Mouse (Mus musculus) kidney, embryonic 15.5 days (tissue): ENCODE data around the gene Hibadh. TPM values are rescaled to one million over a fixed set of nuclear protein-coding genes. Genes with fewer than 3 reads are reported as not detected.
"Not testable (repeated sequence)": the region's sequence is repeated elsewhere in the genome, so short reads cannot be mapped to it uniquely, and the experiment has no call there.

Experiments used
- ATAC-seq: fragments of 200-750 bp; cut with Nextera tagmentation; replicated peaks from 2 replicates; pipeline ENCODE4 v1.8.0; 2017; ENCODE audit warnings: moderate TSS enrichment; ENCODE audit not compliant: low FRiP score
- H3K27ac ChIP-seq: fragments of 300-500 bp; sonication (generic); 2 replicates; pipeline ENCODE4 v1.5.1; 2015; ENCODE audit warnings: mild to moderate bottlenecking, inconsistent platforms
- H3K27me3 ChIP-seq: fragments of 300-500 bp; sonication (generic); 2 replicates; pipeline ENCODE4 v1.6.1; 2015; ENCODE audit warnings: inconsistent platforms
- H3K36me3 ChIP-seq: fragments of 300-500 bp; sonication (generic); 2 replicates; pipeline ENCODE4 v1.6.1; 2015; ENCODE audit warnings: inconsistent platforms
- H3K4me1 ChIP-seq: fragments of 300-500 bp; sonication (generic); 2 replicates; pipeline ENCODE4 v1.6.1; 2015; ENCODE audit warnings: inconsistent platforms
- H3K4me2 ChIP-seq: fragments of 300-500 bp; sonication (generic); 2 replicates; pipeline ENCODE4 v1.6.1; 2015; ENCODE audit warnings: moderate library complexity, mild to moderate bottlenecking, inconsistent platforms
- H3K4me3 ChIP-seq: fragments of 300-500 bp; sonication (generic); replicated peaks from 2 replicates; pipeline ENCODE4 v1.5.1; 2015; ENCODE audit warnings: mild to moderate bottlenecking, inconsistent platforms
- H3K9ac ChIP-seq: fragments of 300-500 bp; sonication (generic); 2 replicates; pipeline ENCODE4 v1.6.1; 2015; ENCODE audit warnings: mild to moderate bottlenecking, inconsistent platforms
- H3K9me3 ChIP-seq: fragments of 300-500 bp; sonication (generic); replicated peaks from 2 replicates; pipeline ENCODE4 v1.6.1; 2016; ENCODE audit warnings: inconsistent platforms
- WGBS: fragments of 180-500 bp; shearing (Covaris S2); methylation state at CpG from one replicate; pipeline ENCODE4 v1.1.7; 2015; ENCODE audit warnings: mixed read lengths; 5-methylcytosine and 5-hydroxymethylcytosine counted together
- polyA plus RNA-seq: library from polyadenylated mRNA; unstranded; fragments of >200 nt; fragmentation: Nextera tagmentation; extraction: Ambion mirVana; gene quantifications from 2 replicates; pipeline ENCODE4 v1.2.1, GENCODE M21; 2015

Gene Hibadh
- polyA plus RNA-seq, 1 experiment from 2014 or later, result 132 TPM

DNA sequence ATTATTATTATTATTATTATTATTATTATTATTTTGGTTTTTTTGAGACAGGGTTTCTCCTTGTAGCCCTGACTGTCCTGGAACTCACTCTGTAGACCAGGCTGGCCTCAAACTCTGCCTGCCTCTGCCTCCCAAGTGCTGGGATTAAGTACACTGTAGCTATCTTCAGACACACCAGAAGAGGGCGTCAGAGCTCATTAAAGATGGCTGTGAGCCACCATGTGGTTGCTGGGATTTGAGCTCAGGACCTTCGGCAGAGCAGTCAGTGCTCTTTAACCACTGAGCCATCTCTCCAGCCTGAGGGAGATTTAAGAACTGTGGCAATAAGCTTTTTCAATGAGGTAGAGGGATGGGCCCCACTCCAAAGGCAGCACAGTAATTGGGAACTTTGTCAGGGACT, 29.7 kb upstream of the Hibadh start:
- H3K36me3 ChIP-seq, result not testable (repeated sequence)

DNA sequence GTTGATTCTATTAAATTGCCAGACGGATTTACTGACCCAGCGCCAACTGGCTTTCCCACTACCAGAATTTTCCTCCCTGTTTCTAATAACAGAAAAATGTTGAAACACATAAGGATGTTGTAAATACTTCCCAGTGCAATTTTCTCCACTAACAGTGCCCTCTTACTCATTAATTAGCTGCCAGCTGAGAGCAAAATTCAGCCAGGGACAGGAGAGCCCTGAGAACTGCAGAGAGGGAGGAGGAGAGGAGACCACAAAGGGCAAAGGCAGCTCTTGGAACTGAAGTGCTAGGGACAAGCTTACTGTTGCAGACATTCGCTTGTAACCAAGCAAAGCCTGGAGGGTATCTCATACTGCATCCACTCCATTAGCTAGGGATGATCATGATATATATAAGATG, 27.5 kb upstream of the Hibadh start:
- WGBS, result 70% methylated on average over 3 of the region's 3 CpGs
- Histone ChIP-seq H3K27ac (no peak overlapping the region), H3K9me3 (no peaks in the 10 kb centered on the region), H3K36me3 (no peaks in the 10 kb centered on the region), H3K4me1 (0 out of 2 replicates have a peak, but pooled peaks cover 3% of the 10 kb centered on the region), H3K27me3 (no peaks in the 10 kb centered on the region), H3K9ac (no peak overlapping the region), H3K4me2 (no peak overlapping the region), H3K4me3 (no peak overlapping the region)
- no peak for ATAC-seq

More for the DNA sequence above, 29.7 kb upstream of the Hibadh start:
- H3K27me3 ChIP-seq, H3K9ac ChIP-seq, H3K9me3 ChIP-seq, H3K4me1 ChIP-seq, ATAC-seq, H3K4me2 ChIP-seq, H3K4me3 ChIP-seq, H3K27ac ChIP-seq: not testable (repeated sequence)
- WGBS, result 59% methylated on average over 2 of the region's 2 CpGs

DNA sequence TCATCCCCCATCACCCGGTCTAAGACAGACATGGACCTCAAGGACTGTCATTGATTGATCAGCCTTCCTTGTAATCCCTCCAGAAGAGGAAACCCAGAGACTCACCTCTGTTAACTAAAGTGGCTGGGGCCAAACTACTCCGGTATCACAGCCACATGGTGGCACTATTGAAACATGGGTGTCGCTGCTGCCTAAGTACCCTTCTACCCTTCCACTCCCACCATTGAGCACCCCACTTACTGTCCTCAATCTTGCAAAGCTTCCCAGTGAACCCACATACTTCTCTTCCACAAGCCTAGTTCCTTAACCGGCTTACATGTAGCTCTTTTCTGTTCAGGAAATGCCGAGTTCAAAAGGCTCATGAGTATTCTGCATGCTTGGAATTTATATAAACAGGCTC, 22.8 kb upstream of the Hibadh start:
- H3K4me2 ChIP-seq, result no peak overlapping the region
- no peak overlapping the region for H3K27ac ChIP-seq
- 37% methylated on average over 5 of the region's 5 CpGs for whole genome bisulfite sequencing
- H3K4me3 ChIP-seq, result no peak overlapping the region
- no peaks in the 10 kb centered on the region for H3K36me3 ChIP-seq
- no peak for ATAC-seq
- H3K4me1 ChIP-seq, result 0 out of 2 replicates have a peak, but pooled peaks cover 3% of the 10 kb centered on the region
- H3K27me3 ChIP-seq, result no peaks in the 10 kb centered on the region
- no peaks in the 10 kb centered on the region for H3K9me3 ChIP-seq
- H3K9ac ChIP-seq, result no peak overlapping the region

DNA sequence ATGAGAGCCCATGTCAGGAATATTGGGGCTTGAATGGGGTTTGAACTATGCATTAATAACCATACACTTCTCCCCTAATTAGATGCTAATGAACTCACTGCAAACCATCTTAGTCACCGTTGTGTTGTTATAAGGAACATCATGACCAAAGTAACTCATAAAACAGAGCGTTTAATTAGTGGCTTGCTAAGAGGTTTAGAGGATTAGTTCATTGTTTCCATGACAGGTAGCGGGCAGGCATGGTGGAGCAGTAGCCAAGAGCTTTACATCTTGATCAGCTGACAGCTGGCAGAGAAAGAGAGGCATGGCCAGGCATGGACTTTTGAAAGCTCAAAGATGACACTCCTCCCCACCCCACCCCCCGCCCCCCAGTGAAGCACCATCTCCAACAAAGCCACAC, 15.1 kb upstream of the Hibadh start:
- Histone ChIP-seq H3K4me1 (no peaks in the 10 kb centered on the region), H3K4me2 (no peak overlapping the region), H3K9ac (no peak overlapping the region), H3K36me3 (no peaks in the 10 kb centered on the region), H3K9me3 (no peaks in the 10 kb centered on the region), H3K27me3 (no peaks in the 10 kb centered on the region), H3K27ac (no peak overlapping the region), H3K4me3 (no peak overlapping the region)
- ATAC-seq, result no peak
- 83% methylated on average over 4 of the region's 4 CpGs for WGBS

DNA sequence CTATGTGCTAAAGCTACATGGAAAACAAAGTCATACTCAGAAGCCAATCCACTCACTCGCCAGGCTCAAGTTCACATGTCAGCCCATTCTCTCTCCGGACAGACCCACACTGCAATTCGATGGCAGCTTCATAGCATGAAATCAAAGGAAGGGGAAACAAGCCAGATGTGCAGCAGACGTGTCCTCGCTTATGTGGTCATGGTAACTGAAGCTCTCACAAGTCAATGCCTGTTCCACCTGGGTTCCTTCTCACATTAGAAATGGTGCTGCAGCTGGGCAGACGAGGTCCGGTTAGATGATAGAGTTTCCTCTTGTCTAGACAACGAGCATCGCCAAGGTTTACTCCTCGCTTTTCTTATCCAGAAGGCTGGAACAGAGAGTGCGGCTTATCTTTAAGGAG, 8.6 kb upstream of the Hibadh start:
- no peak overlapping the region for H3K9ac ChIP-seq

DNA sequence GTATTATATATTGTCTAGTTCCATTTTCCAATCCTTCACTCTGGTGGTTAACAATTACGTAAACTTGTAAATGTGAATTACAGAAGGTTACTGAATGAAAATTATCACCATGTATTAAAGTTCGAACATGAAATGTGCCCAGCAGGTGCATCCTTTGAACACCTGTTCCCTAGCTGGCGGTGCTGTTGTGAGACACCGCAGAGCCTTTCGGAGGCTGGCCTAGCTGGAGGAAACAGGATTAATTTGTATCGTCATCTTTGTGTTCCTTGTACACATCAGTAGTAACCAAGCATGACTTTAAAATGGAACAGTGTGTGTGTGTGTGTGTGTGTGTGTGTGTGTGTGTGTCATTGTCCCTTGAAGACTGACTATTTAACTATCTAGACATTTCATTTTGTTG, 7.8 kb upstream of the Hibadh start:
- peaks cover under 1% of the 10 kb centered on the region; the same call in 1 of the 2 replicates for H3K27me3 ChIP-seq
- no peaks in the 10 kb centered on the region for H3K36me3 ChIP-seq
- no peak overlapping the region for H3K4me2 ChIP-seq
- no peak overlapping the region for H3K27ac ChIP-seq
- no peaks in the 10 kb centered on the region for H3K4me1 ChIP-seq
- H3K9ac ChIP-seq, result no peak overlapping the region
- ATAC-seq, result no peak
- whole genome bisulfite sequencing, result 91% methylated on average over 6 of the region's 6 CpGs
- H3K9me3 ChIP-seq, result no peaks in the 10 kb centered on the region
- no peak overlapping the region for H3K4me3 ChIP-seq

More for the DNA sequence above, 8.6 kb upstream of the Hibadh start:
- H3K9me3 ChIP-seq, result no peaks in the 10 kb centered on the region
- WGBS, result 55% methylated on average over 11 of the region's 11 CpGs
- no peaks in the 10 kb centered on the region for H3K27me3 ChIP-seq
- no peak overlapping the region for H3K4me3 ChIP-seq
- no peak overlapping the region for H3K4me2 ChIP-seq
- H3K4me1 ChIP-seq, result no peaks in the 10 kb centered on the region
- no peak overlapping the region for H3K27ac ChIP-seq
- H3K36me3 ChIP-seq, result no peaks in the 10 kb centered on the region
- ATAC-seq, result no peak

DNA sequence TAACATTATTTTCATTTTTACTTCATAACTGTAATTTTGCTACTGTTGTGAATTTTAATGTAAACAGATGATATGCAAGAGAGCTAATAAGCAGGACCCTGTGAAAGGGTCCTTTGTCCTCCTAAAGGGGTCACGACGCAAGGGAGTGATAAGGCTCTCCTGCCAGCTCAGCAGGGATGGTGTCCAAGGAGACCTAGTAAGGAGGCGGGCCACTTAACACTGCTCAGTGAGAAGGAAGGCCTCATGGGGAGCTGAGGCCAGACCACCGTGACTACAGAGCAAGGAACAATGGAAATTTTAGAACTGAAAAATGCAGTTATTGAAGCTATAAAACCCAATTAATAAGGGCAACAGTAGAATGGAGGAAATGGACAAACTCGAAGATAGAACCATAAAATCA, 5.7 kb upstream of the Hibadh start:
- H3K27me3 ChIP-seq, result peaks cover 4% of the 10 kb centered on the region; the same call in 1 of the 2 replicates
- 43% methylated on average over 5 of the region's 5 CpGs for WGBS
- no peak for ATAC-seq

DNA sequence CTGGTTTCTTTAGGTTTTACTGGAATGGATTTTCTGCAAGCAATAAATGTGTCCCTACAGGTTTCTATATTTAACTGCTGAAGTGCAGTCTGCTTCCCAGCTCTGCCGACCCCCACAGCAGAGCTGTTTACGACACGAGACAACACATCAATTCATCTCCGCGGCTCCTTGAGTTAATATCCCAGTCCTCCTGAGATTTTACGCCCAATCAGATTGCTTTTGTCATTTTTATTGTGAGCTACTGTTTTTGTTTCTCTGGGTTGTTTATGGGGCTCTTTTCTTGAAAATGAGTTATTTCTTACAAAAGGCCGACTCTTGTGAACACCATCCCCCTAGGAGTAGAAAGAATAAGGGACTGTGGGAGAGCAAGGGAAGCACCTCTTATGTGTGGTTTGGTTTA, 2.0 kb upstream of the Hibadh start:
- peak overlapping the region; percentile 32; the same call in 1 of the 2 replicates for H3K27ac ChIP-seq
- 23% methylated on average over 7 of the region's 7 CpGs for WGBS
- H3K9me3 ChIP-seq, result no peaks in the 10 kb centered on the region
- peaks cover 4% of the 10 kb centered on the region; the same call in 1 of the 2 replicates for H3K27me3 ChIP-seq
- peaks cover 11% of the 10 kb centered on the region for H3K4me1 ChIP-seq
- 0 out of 2 replicates have a peak overlapping the region, but pooled peaks have one; percentile 7 for H3K4me2 ChIP-seq
- H3K9ac ChIP-seq, result no peak overlapping the region
- H3K36me3 ChIP-seq, result no peaks in the 10 kb centered on the region
- H3K4me3 ChIP-seq, result no peak overlapping the region
- ATAC-seq, result no peak

More for the DNA sequence above, 5.7 kb upstream of the Hibadh start:
- H3K4me2 ChIP-seq, result no peak overlapping the region
- H3K36me3 ChIP-seq, result no peaks in the 10 kb centered on the region
- H3K27ac ChIP-seq, result no peak overlapping the region
- H3K9ac ChIP-seq, result no peak overlapping the region
- peaks cover 4% of the 10 kb centered on the region; the same call in 1 of the 2 replicates for H3K4me1 ChIP-seq
- H3K4me3 ChIP-seq, result no peak overlapping the region
- H3K9me3 ChIP-seq, result no peaks in the 10 kb centered on the region

DNA sequence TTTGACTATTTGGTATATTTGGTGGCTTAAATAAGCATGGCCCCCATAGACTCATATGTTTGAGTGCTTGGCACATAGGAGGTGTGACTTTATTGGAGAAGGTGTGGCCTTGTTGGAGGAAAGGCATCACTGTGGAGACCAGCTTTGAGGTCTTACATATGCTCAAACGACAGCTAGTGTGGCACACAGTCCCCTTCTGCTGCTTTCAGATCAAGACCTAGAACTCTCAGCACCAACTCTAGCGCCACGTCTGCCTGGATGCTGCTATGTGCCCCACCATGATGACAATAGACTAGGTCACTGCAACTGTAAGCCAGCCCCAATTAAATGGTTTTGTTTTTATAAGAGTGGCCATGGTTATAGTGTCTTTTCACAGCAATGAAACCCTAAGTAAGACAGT, 887 bp upstream of the Hibadh start:
- ATAC-seq, result no peak

DNA sequence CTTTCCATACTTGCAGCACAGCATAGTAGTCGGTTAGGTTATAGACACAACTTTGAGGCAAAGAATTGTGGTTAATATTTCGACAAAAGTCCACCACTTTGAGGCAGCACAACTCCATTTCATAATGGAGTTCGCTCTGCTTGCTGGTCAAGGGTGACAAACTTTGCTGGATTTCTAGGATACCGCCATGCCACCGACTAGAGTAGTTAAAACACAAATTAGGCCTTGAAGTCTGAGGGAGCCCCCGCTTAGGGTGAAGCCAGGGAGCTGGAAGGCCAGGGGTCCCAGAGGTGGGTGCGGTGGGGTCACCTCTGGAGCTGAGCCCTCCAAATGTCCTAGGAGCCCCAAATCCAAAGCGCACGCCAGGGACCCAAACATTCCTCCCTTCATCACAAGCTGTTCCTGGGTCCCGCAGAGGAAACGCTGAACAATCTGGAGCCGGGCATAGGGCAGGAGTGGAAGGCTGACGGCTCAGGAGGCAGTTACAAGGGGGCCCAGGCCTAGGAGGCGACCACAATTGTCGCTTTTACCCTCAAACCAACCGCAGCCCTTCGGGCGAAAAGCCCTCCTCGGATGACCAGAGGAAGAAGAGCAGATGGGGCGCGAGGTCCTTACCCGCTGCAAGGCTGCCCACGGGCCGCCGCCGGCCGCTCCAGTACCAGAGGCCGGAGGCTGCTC, 504 bp downstream of the Hibadh start:
- WGBS, result under 1% methylated on average over 28 of the region's 28 CpGs
- H3K4me3 ChIP-seq, result peak overlapping the region; percentile 86
- H3K4me1 ChIP-seq, result peaks cover 11% of the 10 kb centered on the region
- peaks cover 4% of the 10 kb centered on the region; the same call in 1 of the 2 replicates for H3K27me3 ChIP-seq
- H3K36me3 ChIP-seq, result no peaks in the 10 kb centered on the region
- H3K27ac ChIP-seq, result peak overlapping the region; percentile 87
- peak overlapping the region; percentile 76 for H3K9ac ChIP-seq
- peak overlapping the region; percentile 75 for H3K4me2 ChIP-seq
- H3K9me3 ChIP-seq, result no peaks in the 10 kb centered on the region
- ATAC-seq, result no peak

More for the DNA sequence above, 887 bp upstream of the Hibadh start:
- Histone ChIP-seq H3K4me2 (no peak overlapping the region), H3K4me3 (no peak overlapping the region), H3K9me3 (no peaks in the 10 kb centered on the region), H3K36me3 (no peaks in the 10 kb centered on the region), H3K4me1 (peaks cover 11% of the 10 kb centered on the region), H3K27ac (no peak overlapping the region), H3K9ac (no peak overlapping the region), H3K27me3 (peaks cover 4% of the 10 kb centered on the region; the same call in 1 of the 2 replicates)
- WGBS, result 56% methylated on average over 3 of the region's 3 CpGs

DNA sequence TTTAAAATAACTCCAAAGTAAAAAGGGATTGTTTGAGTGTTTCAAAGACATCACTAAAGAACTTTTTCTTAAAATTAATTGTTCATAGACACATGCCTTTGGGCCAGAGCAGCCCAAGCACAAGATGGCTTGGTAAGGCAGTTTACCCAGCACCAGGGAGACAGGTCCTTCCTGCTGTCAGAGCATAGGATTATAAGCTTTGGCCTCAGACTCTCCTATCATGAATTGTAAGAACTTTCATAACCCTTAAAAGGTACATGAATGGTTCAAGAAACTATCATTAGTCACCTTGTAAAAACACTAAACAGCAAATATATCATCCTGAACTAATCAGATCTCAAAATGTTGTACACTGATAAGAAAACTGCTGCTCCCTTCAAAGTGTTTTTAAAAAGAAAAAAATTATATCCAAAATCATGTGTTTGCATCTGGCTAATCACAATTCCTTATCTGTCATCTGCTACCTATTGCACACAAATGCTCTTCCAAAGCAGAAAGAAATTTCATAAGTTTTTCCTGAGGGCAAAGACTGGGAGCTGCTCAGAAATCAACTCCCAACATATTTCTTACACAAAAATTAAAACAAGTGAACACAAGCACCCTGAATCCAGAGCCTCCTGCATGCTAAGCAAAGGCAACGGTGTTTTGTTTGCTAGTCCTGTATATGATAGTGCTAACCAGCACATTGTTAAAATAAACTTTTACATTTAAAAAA, 1.6 kb downstream of the Hibadh start:
- peak overlapping the region; percentile 86 for H3K4me3 ChIP-seq
- WGBS, result 71% methylated on average over 1 of the region's 1 CpGs
- H3K4me1 ChIP-seq, result peaks cover 11% of the 10 kb centered on the region
- H3K9me3 ChIP-seq, result no peaks in the 10 kb centered on the region
- no peak overlapping the region for H3K9ac ChIP-seq
- H3K27ac ChIP-seq, result no peak overlapping the region
- H3K27me3 ChIP-seq, result peaks cover 4% of the 10 kb centered on the region; the same call in 1 of the 2 replicates
- no peak for ATAC-seq
- no peaks in the 10 kb centered on the region for H3K36me3 ChIP-seq
- H3K4me2 ChIP-seq, result peak overlapping the region; percentile 75

DNA sequence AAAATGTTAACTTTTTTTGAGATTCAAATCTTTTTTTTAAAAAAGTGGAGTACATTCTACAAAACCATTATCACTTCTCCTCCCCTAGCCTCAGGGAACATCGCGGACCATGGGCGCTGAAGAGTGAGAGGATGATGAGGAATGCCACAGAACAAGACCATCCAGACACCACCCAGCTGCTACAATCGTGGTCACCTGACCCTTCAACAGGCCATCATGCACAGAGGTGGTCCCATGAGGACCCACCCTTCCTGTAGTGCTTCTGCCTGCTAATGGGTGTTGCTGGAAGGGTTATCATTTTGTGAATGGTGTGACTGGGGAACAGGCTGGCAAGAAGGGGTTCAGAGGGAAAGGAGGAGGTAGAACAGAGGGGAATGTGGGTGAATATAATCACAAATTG, 2.9 kb downstream of the Hibadh start:
- ATAC-seq, result no peak
- Histone ChIP-seq H3K27me3 (no peaks in the 10 kb centered on the region), H3K36me3 (no peaks in the 10 kb centered on the region), H3K9ac (no peak overlapping the region), H3K4me3 (no peak overlapping the region), H3K4me2 (no peak overlapping the region), H3K4me1 (peaks cover 7% of the 10 kb centered on the region), H3K9me3 (no peaks in the 10 kb centered on the region), H3K27ac (no peak overlapping the region)
- 85% methylated on average over 4 of the region's 4 CpGs for WGBS
